Mouse (Mus musculus): Measurements from ENCODE around the gene Plekhg3. TPM values are rescaled to one million over a fixed set of nuclear protein-coding genes. Genes with fewer than 3 reads are reported as not detected.

Plekhg3 gene
- polyA plus RNA-seq, 1 experiment from 2014 or later: 1.0 TPM

DNA sequence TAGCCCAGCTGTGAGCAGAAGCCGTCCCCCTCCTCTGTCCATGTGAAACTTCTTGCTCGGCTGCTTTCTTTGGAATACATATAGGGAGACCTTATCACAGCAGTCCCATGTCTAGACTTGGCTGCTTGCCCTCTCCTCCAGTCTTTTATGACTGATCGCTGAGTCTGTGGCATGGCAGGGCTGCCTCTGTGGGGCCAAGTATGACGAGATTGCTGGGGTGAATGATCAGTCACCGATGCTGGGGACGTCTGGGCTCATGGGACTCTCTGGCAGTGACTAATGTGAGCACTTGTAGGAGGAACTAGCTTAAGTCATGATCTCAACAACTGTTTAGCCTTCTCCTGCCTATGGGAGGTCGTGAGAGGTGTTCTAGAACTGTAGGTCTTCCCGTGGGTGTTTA lies 21.6 kb downstream of the Plekhg3 start:
- Histone ChIP-seq H3K27me3 (ENCODE audit: control insufficient read depth, insufficient read depth, low read length) (peaks cover 4% of the 10 kb centered on the region), H3K4me1 (replicated peaks; ENCODE audit: control insufficient read depth, insufficient read depth, low read length) (peaks cover 6% of the 10 kb centered on the region; the same call in 1 of the 2 replicates), H3K4me3 (ENCODE audit: low read depth, low read length) (no peak overlapping the region), H3K9me3 (ENCODE audit: control insufficient read depth, low read length) (no peaks in the 10 kb centered on the region), H3K9ac (ENCODE audit: low read length) (no peak overlapping the region), H3K27ac (ENCODE audit: low read depth, low read length) (no peak overlapping the region), H3K4me2 (ENCODE audit: low read depth, low read length, severe bottlenecking) (no peak overlapping the region), H3K36me3 (ENCODE audit: control insufficient read depth, insufficient read depth, low read length) (no peaks in the 10 kb centered on the region)
- DNase-seq (ENCODE audit: low spot score): no peak
- ATAC-seq (replicated peaks; ENCODE audit: low FRiP score): no peak
- 85% methylated on average over 8 of the region's 8 CpGs for WGBS

DNA sequence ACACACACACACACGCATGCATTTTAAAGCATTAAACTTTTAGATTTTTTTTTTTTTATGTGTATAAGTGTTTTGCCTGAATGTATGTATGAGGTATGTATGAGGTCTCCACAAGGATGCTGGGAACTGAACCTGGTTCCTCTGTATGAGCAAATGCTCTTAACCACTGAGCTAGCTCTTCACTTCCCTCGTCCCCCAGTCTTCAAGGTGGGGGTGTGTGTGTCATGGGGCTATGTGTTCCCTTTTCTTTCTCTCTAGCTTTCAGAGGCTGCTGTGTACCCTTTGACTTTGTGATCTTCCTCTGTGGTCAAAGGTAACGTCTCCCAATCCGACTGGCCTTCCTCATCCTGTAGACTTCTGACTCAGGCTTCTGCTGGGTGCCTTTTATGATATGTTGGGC lies 22.3 kb downstream of the Plekhg3 start:
- ATAC-seq (replicated peaks; ENCODE audit: low FRiP score) (no peak), DNase-seq (ENCODE audit: low spot score) (no peak)
- Histone ChIP-seq H3K36me3 (ENCODE audit: control insufficient read depth, insufficient read depth, low read length) (no peaks in the 10 kb centered on the region), H3K27ac (ENCODE audit: low read depth, low read length) (no peak overlapping the region), H3K4me2 (ENCODE audit: low read depth, low read length, severe bottlenecking) (no peak overlapping the region), H3K9ac (ENCODE audit: low read length) (no peak overlapping the region), H3K4me3 (ENCODE audit: low read depth, low read length) (no peak overlapping the region), H3K27me3 (ENCODE audit: control insufficient read depth, insufficient read depth, low read length) (peaks cover 2% of the 10 kb centered on the region), H3K9me3 (ENCODE audit: control insufficient read depth, low read length) (no peaks in the 10 kb centered on the region), H3K4me1 (replicated peaks; ENCODE audit: control insufficient read depth, insufficient read depth, low read length) (peaks cover under 1% of the 10 kb centered on the region; the same call in 1 of the 2 replicates)
- 91% methylated on average over 4 of the region's 4 CpGs for WGBS

DNA sequence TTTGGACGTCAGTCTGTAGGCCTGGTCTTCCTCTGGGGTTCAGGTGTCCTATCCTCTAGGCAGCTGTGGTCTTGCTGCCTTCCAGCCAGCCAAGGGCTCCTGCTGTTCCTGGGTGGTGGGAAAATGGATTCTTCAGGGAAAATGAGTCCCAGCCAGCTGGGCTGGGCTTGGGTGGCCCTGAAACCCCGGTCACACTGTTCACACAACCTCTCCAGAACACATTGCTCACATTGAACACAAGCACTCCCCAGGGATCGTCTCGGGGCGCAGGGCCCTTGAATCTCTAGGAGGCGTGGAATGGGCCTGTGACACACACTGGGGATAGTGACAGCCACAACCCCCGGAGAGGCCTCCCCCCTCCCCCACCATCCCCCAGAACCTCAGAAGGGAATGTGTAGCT lies 23.2 kb downstream of the Plekhg3 start:
- no peaks in the 10 kb centered on the region for H3K27me3 ChIP-seq (ENCODE audit: control insufficient read depth, insufficient read depth, low read length)
- no peaks in the 10 kb centered on the region for H3K9me3 ChIP-seq (ENCODE audit: control insufficient read depth, low read length)
- no peaks in the 10 kb centered on the region for H3K4me1 ChIP-seq (replicated peaks; ENCODE audit: control insufficient read depth, insufficient read depth, low read length)
- DNase-seq (ENCODE audit: low spot score) (no peak), ATAC-seq (replicated peaks; ENCODE audit: low FRiP score) (no peak)
- no peak overlapping the region for H3K4me2 ChIP-seq (ENCODE audit: low read depth, low read length, severe bottlenecking)
- H3K4me3 ChIP-seq (ENCODE audit: low read depth, low read length): no peak overlapping the region
- no peak overlapping the region for H3K27ac ChIP-seq (ENCODE audit: low read depth, low read length)
- H3K9ac ChIP-seq (ENCODE audit: low read length): no peak overlapping the region
- H3K36me3 ChIP-seq (ENCODE audit: control insufficient read depth, insufficient read depth, low read length): no peaks in the 10 kb centered on the region
- WGBS: 83% methylated on average over 7 of the region's 7 CpGs

DNA sequence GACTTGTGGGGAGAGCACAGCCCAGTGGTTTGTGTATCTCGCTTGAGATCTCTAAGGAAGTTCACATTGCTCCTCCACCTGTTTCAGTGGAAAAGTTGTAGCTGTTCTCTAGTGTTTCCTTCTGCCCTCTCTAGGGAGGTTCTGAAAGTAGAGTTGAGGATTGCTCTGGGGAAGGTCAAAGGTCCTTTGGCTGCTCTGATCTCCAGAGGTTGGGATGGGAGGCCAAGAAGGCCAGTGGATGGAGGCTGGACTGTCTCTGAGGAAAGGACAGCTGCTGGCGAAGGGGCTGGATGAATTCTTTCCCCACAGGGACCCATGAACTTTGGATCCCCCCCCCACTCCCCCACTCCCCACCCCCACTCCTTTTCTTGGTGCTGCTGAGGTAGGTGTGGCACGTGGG lies 23.7 kb downstream of the Plekhg3 start:
- no peaks in the 10 kb centered on the region for H3K4me1 ChIP-seq (replicated peaks; ENCODE audit: control insufficient read depth, insufficient read depth, low read length)
- 87% methylated on average over 3 of the region's 3 CpGs for WGBS
- no peak overlapping the region for H3K27ac ChIP-seq (ENCODE audit: low read depth, low read length)
- H3K4me2 ChIP-seq (ENCODE audit: low read depth, low read length, severe bottlenecking): no peak overlapping the region
- H3K36me3 ChIP-seq (ENCODE audit: control insufficient read depth, insufficient read depth, low read length): no peaks in the 10 kb centered on the region
- DNase-seq (ENCODE audit: low spot score): no peak
- ATAC-seq (replicated peaks; ENCODE audit: low FRiP score): no peak
- H3K9ac ChIP-seq (ENCODE audit: low read length): no peak overlapping the region
- H3K9me3 ChIP-seq (ENCODE audit: control insufficient read depth, low read length): no peaks in the 10 kb centered on the region
- H3K4me3 ChIP-seq (ENCODE audit: low read depth, low read length): no peak overlapping the region
- H3K27me3 ChIP-seq (ENCODE audit: control insufficient read depth, insufficient read depth, low read length): no peaks in the 10 kb centered on the region

DNA sequence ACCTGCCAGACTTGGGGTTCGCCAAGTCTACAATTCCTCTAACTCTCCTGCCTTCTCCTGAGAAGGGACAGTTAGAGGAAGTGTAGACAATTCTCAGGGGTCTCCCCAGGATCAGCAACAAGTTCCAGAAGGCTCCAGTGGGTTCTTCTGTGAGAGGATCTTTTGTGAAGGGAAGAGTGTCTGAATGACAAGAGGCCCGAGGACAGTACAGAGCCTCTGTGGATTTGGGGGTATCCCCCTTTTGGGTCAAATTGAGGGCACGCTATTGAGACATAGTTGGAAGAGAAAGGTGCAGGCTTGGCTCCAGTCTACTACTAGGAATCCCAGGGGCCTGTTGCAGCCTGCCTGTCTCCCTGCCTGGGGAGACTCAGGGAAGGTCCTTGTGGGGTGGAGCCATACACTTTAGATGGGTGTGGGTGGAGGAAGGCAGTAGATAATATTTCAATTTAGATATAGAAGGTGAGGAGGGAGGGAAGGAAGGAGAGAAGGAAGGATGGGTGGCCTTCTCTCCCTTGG lies 24.2 kb downstream of the Plekhg3 start:
- no peak overlapping the region for H3K4me2 ChIP-seq (ENCODE audit: low read depth, low read length, severe bottlenecking)
- no peaks in the 10 kb centered on the region for H3K4me1 ChIP-seq (replicated peaks; ENCODE audit: control insufficient read depth, insufficient read depth, low read length)
- H3K9ac ChIP-seq (ENCODE audit: low read length): no peak overlapping the region
- no peak for ATAC-seq (replicated peaks; ENCODE audit: low FRiP score)
- H3K27me3 ChIP-seq (ENCODE audit: control insufficient read depth, insufficient read depth, low read length): no peaks in the 10 kb centered on the region
- DNase-seq (ENCODE audit: low spot score): no peak
- 78% methylated on average over 3 of the region's 3 CpGs for WGBS
- no peak overlapping the region for H3K4me3 ChIP-seq (ENCODE audit: low read depth, low read length)
- H3K9me3 ChIP-seq (ENCODE audit: control insufficient read depth, low read length): no peaks in the 10 kb centered on the region
- H3K36me3 ChIP-seq (ENCODE audit: control insufficient read depth, insufficient read depth, low read length): no peaks in the 10 kb centered on the region
- no peak overlapping the region for H3K27ac ChIP-seq (ENCODE audit: low read depth, low read length)

DNA sequence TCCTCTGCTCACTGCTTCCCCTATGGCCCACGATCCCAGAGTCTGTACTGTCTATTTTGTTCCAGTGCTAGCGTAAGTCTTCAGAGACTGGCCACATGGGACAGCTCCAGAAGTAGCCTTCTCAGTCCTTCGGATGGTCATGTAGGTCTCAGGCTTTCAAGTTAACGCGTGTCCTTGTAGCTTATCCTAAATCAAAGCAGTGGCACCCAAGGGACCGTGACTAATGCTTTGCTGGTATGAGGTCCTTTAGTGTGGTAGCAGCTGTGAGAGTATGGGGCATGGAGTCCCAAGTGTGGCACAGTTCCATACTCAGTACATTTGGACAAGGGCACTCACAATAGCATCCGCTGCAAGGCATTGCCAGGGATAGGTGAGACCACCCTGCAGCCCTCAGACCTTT lies 25.5 kb downstream of the Plekhg3 start:
- Histone ChIP-seq H3K4me3 (ENCODE audit: low read depth, low read length) (no peak overlapping the region), H3K36me3 (ENCODE audit: control insufficient read depth, insufficient read depth, low read length) (no peaks in the 10 kb centered on the region), H3K9ac (ENCODE audit: low read length) (no peak overlapping the region), H3K4me2 (ENCODE audit: low read depth, low read length, severe bottlenecking) (no peak overlapping the region), H3K9me3 (ENCODE audit: control insufficient read depth, low read length) (no peaks in the 10 kb centered on the region), H3K27ac (ENCODE audit: low read depth, low read length) (no peak overlapping the region), H3K27me3 (ENCODE audit: control insufficient read depth, insufficient read depth, low read length) (no peaks in the 10 kb centered on the region), H3K4me1 (replicated peaks; ENCODE audit: control insufficient read depth, insufficient read depth, low read length) (no peaks in the 10 kb centered on the region)
- WGBS: 84% methylated on average over 7 of the region's 7 CpGs
- ATAC-seq (replicated peaks; ENCODE audit: low FRiP score): no peak
- DNase-seq (ENCODE audit: low spot score): no peak

DNA sequence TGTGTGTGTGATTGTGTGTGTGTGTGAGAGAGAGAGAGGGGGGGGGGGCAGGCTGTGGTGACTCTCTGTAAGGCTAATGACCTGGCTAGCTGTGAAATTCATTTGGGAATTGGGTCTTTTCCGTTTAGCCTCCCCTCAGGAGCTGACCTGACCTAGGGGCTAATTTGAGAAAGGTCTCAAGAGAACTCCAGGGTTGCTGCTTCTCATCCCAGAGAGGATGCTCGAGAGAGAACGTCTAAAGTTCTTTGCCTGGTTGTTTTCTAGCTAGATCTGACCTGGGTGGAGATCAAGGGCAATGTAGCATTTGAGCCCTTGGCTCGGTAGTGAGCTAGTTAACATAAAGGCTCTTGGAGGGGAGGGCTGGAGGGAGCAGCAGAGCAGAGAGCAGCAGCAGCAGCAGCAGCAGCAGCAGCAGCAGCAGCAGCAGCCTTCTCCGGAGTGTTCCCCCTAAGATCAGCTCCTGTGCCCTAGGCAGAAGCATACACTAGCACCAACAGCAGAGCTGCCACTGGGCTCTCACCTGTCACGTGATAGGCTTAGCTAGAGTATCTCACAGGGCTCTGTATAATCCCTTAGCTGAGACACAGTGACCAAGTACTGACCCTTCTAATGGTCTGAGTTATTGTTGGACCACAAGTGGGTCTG lies 26.2 kb downstream of the Plekhg3 start:
- no peak overlapping the region for H3K4me2 ChIP-seq (ENCODE audit: low read depth, low read length, severe bottlenecking)
- no peaks in the 10 kb centered on the region for H3K27me3 ChIP-seq (ENCODE audit: control insufficient read depth, insufficient read depth, low read length)
- no peak overlapping the region for H3K27ac ChIP-seq (ENCODE audit: low read depth, low read length)
- 12% methylated on average over 6 of the region's 6 CpGs for WGBS
- no peaks in the 10 kb centered on the region for H3K36me3 ChIP-seq (ENCODE audit: control insufficient read depth, insufficient read depth, low read length)
- H3K9ac ChIP-seq (ENCODE audit: low read length): no peak overlapping the region
- no peak overlapping the region for H3K4me3 ChIP-seq (ENCODE audit: low read depth, low read length)
- ATAC-seq (replicated peaks; ENCODE audit: low FRiP score) (no peak), DNase-seq (ENCODE audit: low spot score) (no peak)
- no peaks in the 10 kb centered on the region for H3K9me3 ChIP-seq (ENCODE audit: control insufficient read depth, low read length)
- no peaks in the 10 kb centered on the region for H3K4me1 ChIP-seq (replicated peaks; ENCODE audit: control insufficient read depth, insufficient read depth, low read length)

DNA sequence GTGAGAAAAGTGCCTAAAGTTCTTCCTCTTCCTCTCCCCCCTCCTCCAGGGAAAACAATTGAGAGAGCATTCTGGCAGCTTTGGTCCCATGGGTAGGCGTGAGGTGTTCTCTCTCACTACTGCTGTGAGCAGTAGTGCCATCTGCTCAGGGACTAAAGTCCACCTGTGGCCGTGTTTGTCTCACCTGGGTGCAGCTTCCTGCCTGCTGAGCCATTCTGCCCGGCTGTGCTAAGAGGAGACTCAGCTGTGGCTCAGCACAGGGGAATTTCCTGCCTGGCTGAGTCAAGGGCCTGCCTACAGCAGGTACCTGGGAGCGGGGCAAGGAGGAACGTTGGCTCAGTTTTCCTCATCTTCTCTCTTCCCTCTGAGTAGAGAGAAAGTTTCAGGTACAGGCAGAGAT lies 27.5 kb downstream of the Plekhg3 start:
- ATAC-seq (replicated peaks; ENCODE audit: low FRiP score) (no peak), DNase-seq (ENCODE audit: low spot score) (no peak)
- H3K36me3 ChIP-seq (ENCODE audit: control insufficient read depth, insufficient read depth, low read length): no peaks in the 10 kb centered on the region
- no peaks in the 10 kb centered on the region for H3K4me1 ChIP-seq (replicated peaks; ENCODE audit: control insufficient read depth, insufficient read depth, low read length)
- no peak overlapping the region for H3K4me2 ChIP-seq (ENCODE audit: low read depth, low read length, severe bottlenecking)
- H3K27me3 ChIP-seq (ENCODE audit: control insufficient read depth, insufficient read depth, low read length): no peaks in the 10 kb centered on the region
- no peak overlapping the region for H3K9ac ChIP-seq (ENCODE audit: low read length)
- WGBS: 81% methylated on average over 5 of the region's 5 CpGs
- no peaks in the 10 kb centered on the region for H3K9me3 ChIP-seq (ENCODE audit: control insufficient read depth, low read length)
- no peak overlapping the region for H3K4me3 ChIP-seq (ENCODE audit: low read depth, low read length)
- H3K27ac ChIP-seq (ENCODE audit: low read depth, low read length): no peak overlapping the region

DNA sequence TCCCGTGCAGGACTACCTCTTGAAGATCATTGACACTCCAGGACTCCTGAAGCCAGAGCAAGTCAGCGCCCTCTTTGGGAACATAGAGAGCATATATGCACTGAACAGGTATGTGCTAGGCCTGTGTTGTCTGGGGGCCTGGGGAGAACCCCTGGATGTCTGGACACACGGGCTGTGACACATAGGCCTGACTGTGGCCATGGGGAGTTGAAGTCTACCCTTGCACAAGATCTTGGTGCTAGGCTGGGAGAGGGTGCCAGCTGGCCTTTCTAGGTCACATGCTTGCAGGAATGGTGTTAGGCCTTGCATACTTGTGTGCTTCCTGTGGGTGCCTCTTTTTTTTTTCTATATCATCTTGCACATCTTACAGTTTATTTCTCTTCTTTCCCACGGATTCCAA lies 31.5 kb downstream of the Plekhg3 start:
- no peaks in the 10 kb centered on the region for H3K4me1 ChIP-seq (replicated peaks; ENCODE audit: control insufficient read depth, insufficient read depth, low read length)
- H3K27ac ChIP-seq (ENCODE audit: low read depth, low read length): no peak overlapping the region
- no peak overlapping the region for H3K9ac ChIP-seq (ENCODE audit: low read length)
- H3K27me3 ChIP-seq (ENCODE audit: control insufficient read depth, insufficient read depth, low read length): no peaks in the 10 kb centered on the region
- WGBS: 76% methylated on average over 4 of the region's 4 CpGs
- H3K4me3 ChIP-seq (ENCODE audit: low read depth, low read length): no peak overlapping the region
- no peaks in the 10 kb centered on the region for H3K9me3 ChIP-seq (ENCODE audit: control insufficient read depth, low read length)
- DNase-seq (ENCODE audit: low spot score) (no peak), ATAC-seq (replicated peaks; ENCODE audit: low FRiP score) (no peak)
- H3K4me2 ChIP-seq (ENCODE audit: low read depth, low read length, severe bottlenecking): no peak overlapping the region
- no peaks in the 10 kb centered on the region for H3K36me3 ChIP-seq (ENCODE audit: control insufficient read depth, insufficient read depth, low read length)
